Mouse (Mus musculus): ENCODE measurements at regions not wholly inside any gene's neighbourhood (a gene's known extent, or its start where the extent isn't known, plus 50 kb on each side); places are given as distances from the start of the nearest gene placed in this dataset.

GRCm38 (mm10) chr2:139120905-139121304, 372.8 kb upstream of the Sptlc3 start:
- no peak for DNase-seq (ENCODE audit: low read depth)

GRCm38 (mm10) chr2:139132121-139132520, 361.6 kb upstream of the Sptlc3 start:
- DNase-seq (ENCODE audit: low read depth): no peak

- DNase-seq (ENCODE audit: low read depth): no peak
These were observed 346.7 kb upstream of the Sptlc3 start for GRCm38 (mm10) chr2:139147004-139147403.

GRCm38 (mm10) chr2:139179641-139180040, 314.1 kb upstream of the Sptlc3 start:
- no peak for DNase-seq (ENCODE audit: low read depth)

DNA sequence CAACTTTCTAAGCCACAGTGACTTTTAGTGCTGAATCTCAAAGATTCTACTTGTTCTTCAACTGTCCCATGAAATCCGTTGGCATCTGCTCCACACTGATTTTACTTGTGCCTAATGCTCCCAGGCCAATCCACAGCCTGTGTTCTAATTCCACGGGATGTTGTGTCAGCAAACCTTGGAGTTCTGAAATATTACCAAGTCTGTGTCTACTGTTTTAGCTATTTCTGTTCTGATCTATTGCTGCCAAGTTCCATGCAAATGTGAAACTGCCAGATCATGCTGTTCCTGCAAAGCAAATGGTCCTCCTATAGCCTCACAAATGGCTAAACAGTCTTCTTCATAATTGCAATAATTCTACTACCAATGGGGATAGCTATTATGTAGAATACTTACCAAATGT, 295.4 kb upstream of the Sptlc3 start:
- no peak for DNase-seq (ENCODE audit: low read depth)

- no peak for DNase-seq (ENCODE audit: low read depth)
These were observed 286.1 kb upstream of the Sptlc3 start for GRCm38 (mm10) chr2:139207649-139208048.

- DNase-seq (ENCODE audit: low read depth): no peak
These were observed 272.8 kb upstream of the Sptlc3 start for GRCm38 (mm10) chr2:139220757-139221400.

GRCm38 (mm10) chr2:139230453-139230852, 263.3 kb upstream of the Sptlc3 start:
- DNase-seq (ENCODE audit: low read depth): no peak

- DNase-seq (ENCODE audit: low read depth): no peak
These were observed 243.6 kb upstream of the Sptlc3 start for GRCm38 (mm10) chr2:139250138-139250537.

DNA sequence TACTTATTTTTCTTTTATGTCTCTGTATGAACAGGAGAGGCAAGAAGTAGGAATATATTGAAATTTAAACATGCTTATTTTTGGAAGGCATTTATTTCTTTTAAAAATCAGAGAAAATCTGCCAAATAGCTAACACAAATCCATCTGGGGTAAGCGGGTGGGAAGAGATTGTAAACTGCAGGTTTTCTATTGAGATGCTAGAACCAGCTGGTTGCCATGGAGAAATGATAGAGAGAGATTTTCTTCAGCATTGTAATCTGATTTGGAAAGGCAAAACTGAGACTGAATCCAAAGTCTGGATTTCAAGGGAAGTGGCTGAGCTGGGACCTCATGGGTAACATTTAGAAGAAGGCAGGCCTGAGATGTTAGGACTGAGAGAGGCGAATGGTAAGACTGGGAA, 226.6 kb upstream of the Sptlc3 start:
- DNase-seq (ENCODE audit: low read depth): no peak

DNA sequence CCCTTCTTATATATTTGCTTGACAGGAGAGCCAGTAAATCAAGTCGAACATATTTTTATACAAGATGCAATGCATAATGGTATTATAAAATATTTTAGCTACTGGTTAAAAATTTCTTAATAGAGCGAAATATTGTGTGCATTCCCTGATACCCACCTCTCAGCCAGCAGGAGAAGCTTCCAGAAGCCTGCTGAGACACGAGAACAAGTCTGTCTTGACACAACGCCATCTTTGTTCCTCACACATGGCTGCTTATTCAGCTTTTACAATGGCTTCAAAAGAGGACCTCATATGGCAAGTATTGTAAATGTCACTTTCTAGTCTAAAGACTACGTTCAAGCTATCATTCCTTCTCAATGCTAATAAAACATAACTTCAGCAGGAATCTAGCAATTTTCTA, 217.1 kb upstream of the Sptlc3 start:
- no peak for DNase-seq (ENCODE audit: low read depth)

- no peak for DNase-seq (ENCODE audit: low read depth)
These were observed 216.1 kb upstream of the Sptlc3 start for GRCm38 (mm10) chr2:139277571-139277970.

DNA sequence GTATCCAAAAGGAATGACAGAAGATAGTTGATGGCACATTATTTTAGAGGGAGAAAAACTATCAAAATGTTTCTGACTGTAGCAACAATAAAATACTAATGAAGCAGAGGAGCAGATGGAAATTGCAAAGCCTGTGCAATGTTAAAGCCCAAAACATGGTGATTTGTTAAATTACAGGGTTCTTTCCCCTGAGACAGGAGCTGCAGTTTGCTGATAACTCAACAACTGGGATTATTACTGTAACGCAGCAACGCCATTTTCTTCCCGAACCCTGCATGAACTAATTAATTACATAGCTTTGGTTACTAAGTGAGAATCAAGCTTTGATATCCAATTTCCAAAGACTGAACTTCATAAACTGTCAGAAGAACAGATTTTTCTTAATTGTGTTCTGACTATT, 212.7 kb upstream of the Sptlc3 start:
- no peak for DNase-seq (ENCODE audit: low read depth)

GRCm38 (mm10) chr2:139284315-139284714, 209.4 kb upstream of the Sptlc3 start:
- DNase-seq (ENCODE audit: low read depth): no peak

DNA sequence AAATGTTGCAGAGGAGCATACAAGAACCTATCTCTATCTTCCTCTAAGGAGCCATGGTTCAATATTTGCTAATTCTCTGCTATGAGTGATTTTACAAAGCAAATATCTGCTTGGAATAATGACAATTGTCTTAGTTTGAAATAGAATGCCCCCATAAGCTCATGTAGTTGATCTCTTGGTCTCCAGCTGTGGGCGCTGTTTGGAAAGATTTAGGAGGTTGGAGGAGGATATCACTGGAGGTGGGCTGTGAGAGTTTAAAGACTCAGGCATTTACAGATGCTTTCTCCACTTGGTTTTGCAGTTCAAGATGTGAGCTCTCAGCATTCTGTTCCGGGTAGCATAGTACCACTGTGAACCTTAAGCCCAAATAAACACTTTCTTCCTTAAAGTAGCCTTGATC, 207.3 kb upstream of the Sptlc3 start:
- DNase-seq (ENCODE audit: low read depth): no peak

DNA sequence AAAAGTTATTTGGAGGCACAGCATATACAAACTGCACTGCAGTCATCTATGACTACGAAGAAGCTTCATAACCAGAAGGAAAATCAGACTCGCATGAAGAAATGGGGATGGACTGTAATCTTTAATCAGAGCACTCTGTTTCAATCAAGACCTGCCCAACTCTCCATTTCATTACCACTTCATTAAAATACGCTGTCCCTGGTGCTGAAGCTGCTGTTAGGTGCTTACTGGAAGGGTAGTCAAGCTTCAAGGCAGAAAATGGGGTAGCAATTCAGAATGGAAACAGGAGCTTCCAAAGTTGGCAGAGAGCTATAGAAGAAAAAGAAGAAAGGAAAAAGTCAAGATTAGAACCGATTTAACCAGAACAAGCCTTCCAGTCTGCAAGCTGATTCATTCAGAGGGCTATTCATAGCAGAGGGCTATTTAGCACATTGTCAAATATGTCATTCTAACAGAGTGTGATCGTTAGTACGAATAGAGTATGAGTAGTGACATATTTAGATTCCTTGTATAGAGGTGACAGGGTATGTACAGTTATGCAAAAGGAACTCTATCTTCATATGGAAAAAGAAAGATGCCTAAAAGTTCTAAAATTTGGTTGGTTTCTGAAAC, 195.1 kb upstream of the Sptlc3 start:
- no peak for DNase-seq (ENCODE audit: low read depth)

- DNase-seq (ENCODE audit: low read depth): no peak
These were observed 182.3 kb upstream of the Sptlc3 start for GRCm38 (mm10) chr2:139311401-139311812.

DNA sequence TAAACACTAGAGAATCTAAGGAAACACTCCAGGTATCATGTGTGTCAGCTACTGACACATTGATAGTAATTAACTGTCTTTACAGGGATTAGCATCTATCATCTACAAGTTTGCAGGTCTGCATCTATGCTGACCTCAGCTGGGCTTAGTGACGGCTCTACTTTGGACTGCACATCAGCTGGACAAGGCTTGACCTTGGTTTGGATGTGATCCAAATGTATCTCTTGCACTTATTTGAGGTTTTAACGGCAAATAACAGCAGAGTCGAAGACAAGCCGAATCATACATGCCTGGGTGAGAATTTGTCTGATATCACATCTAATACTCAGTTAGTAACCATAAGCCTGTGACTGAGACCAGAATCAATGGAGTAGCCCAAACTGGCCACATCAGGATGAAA, 181.7 kb upstream of the Sptlc3 start:
- DNase-seq (ENCODE audit: low read depth): no peak

DNA sequence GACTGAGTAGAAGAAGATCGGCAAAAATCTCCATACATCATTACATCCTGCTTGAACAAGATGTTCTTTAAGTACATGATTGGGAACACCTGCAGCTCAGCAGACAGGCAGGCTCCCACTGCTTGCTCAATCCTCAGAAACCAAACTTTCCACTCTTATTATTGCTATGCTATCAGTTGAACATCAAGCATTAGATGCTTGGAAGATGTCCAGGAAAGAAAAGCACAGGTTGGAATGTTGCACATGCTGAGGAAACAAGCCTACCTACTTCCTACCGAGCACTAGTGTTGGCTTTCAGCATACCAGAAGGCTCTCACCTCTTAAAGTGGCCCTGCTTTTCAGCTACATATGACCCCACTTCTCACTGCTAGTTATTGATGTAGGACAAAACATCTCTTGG, 171.2 kb upstream of the Sptlc3 start:
- no peak for DNase-seq (ENCODE audit: low read depth)

GRCm38 (mm10) chr2:139325501-139325900, 168.2 kb upstream of the Sptlc3 start:
- DNase-seq (ENCODE audit: low read depth): no peak

- DNase-seq (ENCODE audit: low read depth): no peak
These were observed 159.0 kb upstream of the Sptlc3 start for GRCm38 (mm10) chr2:139334681-139335080.

DNA sequence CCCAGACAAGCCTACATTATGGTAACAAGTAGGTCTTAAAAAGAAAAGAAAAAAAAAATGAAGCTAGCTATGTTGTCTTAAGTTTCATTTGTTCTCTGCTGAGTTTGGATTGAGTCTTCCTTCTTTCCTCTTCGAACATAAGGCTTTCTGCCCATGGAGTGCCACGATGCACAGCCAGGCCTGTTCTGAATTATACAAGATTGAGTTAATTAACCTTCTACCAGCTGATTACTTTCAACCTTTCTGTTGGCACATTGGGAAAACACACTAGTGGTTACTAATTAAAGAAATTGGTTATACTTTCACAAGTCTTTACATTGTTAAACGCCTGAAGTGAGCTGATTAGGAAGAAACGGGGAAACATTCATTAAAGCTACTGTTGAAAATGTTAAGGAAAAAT, 155.5 kb upstream of the Sptlc3 start:
- no peak for DNase-seq (ENCODE audit: low read depth)

DNA sequence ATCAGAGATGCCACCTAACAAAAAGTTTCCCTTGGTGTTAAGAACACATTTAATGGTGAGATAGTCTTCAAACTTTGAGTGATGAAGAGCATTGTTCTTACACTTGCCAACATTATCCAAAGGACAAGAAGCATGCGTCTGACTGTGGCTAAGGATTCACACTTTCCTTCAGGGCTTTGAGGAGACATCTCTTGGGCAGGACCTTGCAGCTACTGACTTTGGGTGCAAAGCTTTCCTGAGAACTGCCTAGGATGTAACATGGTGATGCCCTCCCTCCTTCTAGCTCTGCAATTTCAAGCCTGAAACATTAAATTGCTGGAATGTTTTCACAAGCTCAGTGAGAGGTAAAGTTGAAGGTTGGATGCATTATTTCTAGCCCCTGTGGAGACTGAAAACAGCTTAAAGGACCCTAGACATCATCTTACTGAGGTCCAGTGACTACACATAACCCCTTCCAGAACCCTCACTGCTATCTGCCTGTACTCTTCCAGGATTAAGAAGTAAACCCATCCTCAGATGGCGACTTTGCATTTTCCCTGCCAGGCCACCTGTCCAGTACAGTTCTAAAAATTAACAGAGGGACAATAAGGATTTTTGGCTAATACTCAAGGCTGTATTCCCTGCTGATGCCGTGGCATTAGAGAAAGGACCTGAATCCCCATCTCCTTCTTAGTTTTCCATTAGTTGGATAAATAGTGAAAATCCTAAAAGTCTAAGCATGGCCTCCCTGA, 137.3 kb upstream of the Sptlc3 start:
- no peak for DNase-seq (ENCODE audit: low read depth)

Measured in naive thymus-derived CD4-positive, alpha-beta T cell, adult 2 months (primary cell).